Mouse (Mus musculus) hindbrain, embryonic 10.5 days (tissue): ENCODE data around the gene Nup85. TPM values are rescaled to one million over a fixed set of nuclear protein-coding genes. Genes with fewer than 3 reads are reported as not detected.
A peak's percentile ranks its signal among the peaks of the same experiment; 100 is the strongest.

Experiments used
- DNase-seq: peaks from one replicate; pipeline ENCODE4 v3.0.0-alpha.2; 2017; ENCODE audit warnings: low spot score
- H3K27ac ChIP-seq: fragments of 300-500 bp; sonication (generic); 2 replicates; pipeline ENCODE4 v1.5.1; 2016; ENCODE audit warnings: mild to moderate bottlenecking, moderate library complexity
- H3K27me3 ChIP-seq: fragments of 300-500 bp; sonication (generic); 2 replicates; pipeline ENCODE4 v1.6.1; 2016; ENCODE audit warnings: mild to moderate bottlenecking; ENCODE audit not compliant: poor library complexity, insufficient read depth, severe bottlenecking
- H3K36me3 ChIP-seq: fragments of 300-500 bp; sonication (generic); 2 replicates; pipeline ENCODE4 v1.6.1; 2016; ENCODE audit warnings: mild to moderate bottlenecking, moderate library complexity
- H3K4me1 ChIP-seq: fragments of 300-500 bp; sonication (generic); replicated peaks from 2 replicates; pipeline ENCODE4 v1.6.1; 2016; ENCODE audit warnings: mild to moderate bottlenecking
- H3K4me3 ChIP-seq: fragments of 300-500 bp; sonication (generic); 2 replicates; pipeline ENCODE4 v1.5.1; 2016; ENCODE audit warnings: mild to moderate bottlenecking, moderate library complexity
- H3K9me3 ChIP-seq: fragments of 300-500 bp; sonication (generic); 2 replicates; pipeline ENCODE4 v1.6.1; 2016; ENCODE audit warnings: mild to moderate bottlenecking, moderate library complexity
- WGBS: fragments of 180-500 bp; shearing (Covaris S2); methylation state at CpG from one replicate; pipeline ENCODE4 v1.1.7; 2016; 5-methylcytosine and 5-hydroxymethylcytosine counted together
- polyA plus RNA-seq: library from polyadenylated mRNA; unstranded; fragments of >200 nt; fragmentation: Nextera tagmentation; extraction: Ambion mirVana; gene quantifications from 2 replicates; pipeline ENCODE4 v1.2.1, GENCODE M21; 2016

Nup85 gene
- polyA plus RNA-seq, 1 experiment from 2014 or later, result 192 TPM

DNA sequence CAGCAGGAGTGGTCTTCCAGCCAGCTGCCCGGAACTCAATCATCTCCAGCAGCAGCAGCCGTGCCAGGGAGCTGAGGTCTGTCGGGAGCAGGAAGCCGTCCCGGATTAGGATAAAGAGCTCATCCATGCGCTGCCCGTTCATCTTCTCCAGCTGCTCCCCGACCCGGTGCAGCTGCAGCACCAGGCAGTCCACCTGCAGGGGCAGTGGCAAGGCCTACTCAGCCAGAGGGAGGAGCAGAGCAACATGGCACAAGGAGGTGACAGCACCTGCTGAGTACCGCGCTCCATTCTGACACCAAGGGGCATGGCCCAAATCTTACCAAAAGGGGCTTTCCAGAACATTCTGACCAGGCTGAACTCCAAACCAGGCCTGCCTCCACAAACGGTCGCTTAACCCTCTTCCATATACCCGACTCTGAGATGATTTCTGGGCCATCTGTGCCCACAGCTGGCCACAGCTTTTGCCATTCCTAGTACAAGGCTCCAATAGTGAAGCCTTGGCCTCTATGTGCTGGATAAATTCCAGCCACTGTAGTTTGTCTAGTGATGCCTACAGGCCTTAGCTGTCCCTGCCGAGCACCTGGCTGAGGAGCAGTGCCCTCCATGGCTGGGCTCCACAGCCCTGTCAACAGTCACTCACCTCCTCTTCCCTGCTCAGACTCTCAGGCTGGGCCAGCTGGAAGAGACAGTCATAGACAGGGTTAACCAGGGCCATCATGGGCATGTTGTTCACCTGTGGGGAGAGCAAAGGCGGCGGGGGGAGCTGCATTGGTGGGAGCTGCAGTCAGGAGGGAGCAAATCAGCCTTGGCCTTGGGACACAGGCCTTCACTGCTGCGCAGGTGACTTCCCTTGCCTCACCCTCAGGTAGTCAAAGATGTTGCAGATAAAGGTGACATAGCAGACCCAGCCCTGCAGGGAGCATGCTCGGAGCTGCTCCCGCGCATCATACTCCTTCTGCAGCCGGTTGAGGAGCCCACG is 44.5 kb downstream of the Nup85 start:
- no peak overlapping the region for H3K4me3 ChIP-seq
- peaks cover 49% of the 10 kb centered on the region for H3K36me3 ChIP-seq
- no peaks in the 10 kb centered on the region for H3K27me3 ChIP-seq
- WGBS, result 86% methylated on average over 23 of the region's 23 CpGs
- DNase-seq, result no peak
- no peak overlapping the region for H3K27ac ChIP-seq
- no peaks in the 10 kb centered on the region for H3K9me3 ChIP-seq
- H3K4me1 ChIP-seq, result peaks cover 46% of the 10 kb centered on the region

DNA sequence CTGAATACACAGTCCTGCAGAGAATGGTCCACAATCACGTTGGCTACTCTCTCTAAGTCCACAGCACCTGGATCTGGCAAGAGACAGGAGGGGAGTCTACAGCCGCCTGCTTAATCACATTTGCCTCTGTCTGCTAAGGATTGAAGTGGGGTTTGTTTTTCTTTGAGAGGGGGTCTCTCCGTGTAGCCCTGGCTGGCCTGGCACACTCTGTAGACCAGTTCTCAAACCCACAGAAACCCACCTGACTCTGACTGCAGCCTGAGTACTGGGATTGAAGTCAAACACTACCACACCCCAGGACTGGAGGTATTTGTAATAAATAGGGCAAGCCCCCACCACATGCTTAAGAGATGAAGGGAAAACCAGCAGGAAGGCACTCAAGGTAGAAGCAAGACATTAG is 45.3 kb downstream of the Nup85 start:
- 77% methylated on average over 3 of the region's 3 CpGs for WGBS
- Histone ChIP-seq H3K36me3 (peaks cover 50% of the 10 kb centered on the region), H3K27me3 (no peaks in the 10 kb centered on the region), H3K4me3 (no peak overlapping the region), H3K4me1 (peaks cover 39% of the 10 kb centered on the region), H3K9me3 (no peaks in the 10 kb centered on the region), H3K27ac (no peak overlapping the region)
- DNase-seq, result no peak

DNA sequence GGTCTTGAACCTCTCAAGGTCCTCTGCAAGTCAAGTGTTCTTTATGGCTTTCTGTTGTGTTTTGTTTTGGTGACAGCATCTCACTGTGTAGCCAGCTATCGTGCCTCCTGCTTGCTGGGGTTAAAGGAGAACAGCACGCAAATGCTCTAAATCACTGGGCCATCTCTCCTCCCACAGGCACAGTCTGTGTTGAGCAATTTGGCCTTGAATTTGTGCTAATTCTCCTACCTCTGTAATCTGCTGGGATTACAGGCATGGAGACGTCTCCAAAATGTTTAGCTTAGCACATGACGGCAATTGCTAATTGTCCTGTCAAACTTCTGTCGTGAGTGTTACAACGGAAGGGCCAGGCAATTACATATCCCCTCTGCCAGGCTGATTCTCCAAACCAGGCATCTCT is 46.9 kb downstream of the Nup85 start:
- Histone ChIP-seq H3K4me3 (no peak overlapping the region), H3K4me1 (peaks cover 28% of the 10 kb centered on the region), H3K27ac (no peak overlapping the region), H3K9me3 (no peaks in the 10 kb centered on the region), H3K27me3 (no peaks in the 10 kb centered on the region), H3K36me3 (peaks cover 53% of the 10 kb centered on the region)
- no peak for DNase-seq
- 89% methylated on average over 6 of the region's 6 CpGs for WGBS

DNA sequence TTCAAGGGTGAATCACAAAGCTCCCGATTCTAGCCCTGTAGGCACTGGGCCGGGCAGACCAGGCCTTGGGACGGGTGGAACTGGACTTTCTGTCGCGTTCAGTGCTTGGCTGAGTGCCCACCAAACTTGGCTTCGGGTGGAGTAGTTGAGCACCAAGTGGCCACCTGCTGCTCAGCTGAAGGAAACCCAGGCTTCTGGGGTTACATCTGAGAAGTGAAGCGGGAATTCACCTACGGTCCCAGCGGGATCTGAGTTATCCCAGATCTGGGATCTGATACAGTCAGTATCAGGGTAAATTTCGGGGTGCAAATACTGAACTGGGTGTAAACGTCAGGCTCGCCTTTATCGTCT is 47.8 kb downstream of the Nup85 start:
- no peaks in the 10 kb centered on the region for H3K27me3 ChIP-seq
- H3K4me3 ChIP-seq, result peak overlapping the region; percentile 73
- H3K9me3 ChIP-seq, result no peaks in the 10 kb centered on the region
- DNase-seq, result no peak
- peaks cover 28% of the 10 kb centered on the region for H3K4me1 ChIP-seq
- WGBS, result 2% methylated on average over 13 of the region's 13 CpGs
- H3K36me3 ChIP-seq, result peaks cover 46% of the 10 kb centered on the region
- H3K27ac ChIP-seq, result peak overlapping the region; percentile 90

- H3K4me1 ChIP-seq, result peaks cover 28% of the 10 kb centered on the region
- no peaks in the 10 kb centered on the region for H3K27me3 ChIP-seq
- peak; percentile 88 for DNase-seq
- peak within 1 kb of the TSS; percentile 73 for H3K4me3 ChIP-seq
- no peaks in the 10 kb centered on the region for H3K9me3 ChIP-seq
- H3K27ac ChIP-seq, result peak within 1 kb of the TSS; percentile 90
- WGBS, result under 1% methylated on average over 80 of the region's 80 CpGs
- H3K36me3 ChIP-seq, result peaks cover 46% of the 10 kb centered on the region
Observed at GRCm38 (mm10) chr11:115612410-115613137, 48.3 kb downstream of the Nup85 start, which contains the start of gene Mif4gd. Gene Mif4gd, minus strand, starts transcription at chr11:115612969.

GRCm38 (mm10) chr11:115613138-115613945 is 49.1 kb downstream of the Nup85 start:
- peak overlapping the region; percentile 90 for H3K27ac ChIP-seq

DNA sequence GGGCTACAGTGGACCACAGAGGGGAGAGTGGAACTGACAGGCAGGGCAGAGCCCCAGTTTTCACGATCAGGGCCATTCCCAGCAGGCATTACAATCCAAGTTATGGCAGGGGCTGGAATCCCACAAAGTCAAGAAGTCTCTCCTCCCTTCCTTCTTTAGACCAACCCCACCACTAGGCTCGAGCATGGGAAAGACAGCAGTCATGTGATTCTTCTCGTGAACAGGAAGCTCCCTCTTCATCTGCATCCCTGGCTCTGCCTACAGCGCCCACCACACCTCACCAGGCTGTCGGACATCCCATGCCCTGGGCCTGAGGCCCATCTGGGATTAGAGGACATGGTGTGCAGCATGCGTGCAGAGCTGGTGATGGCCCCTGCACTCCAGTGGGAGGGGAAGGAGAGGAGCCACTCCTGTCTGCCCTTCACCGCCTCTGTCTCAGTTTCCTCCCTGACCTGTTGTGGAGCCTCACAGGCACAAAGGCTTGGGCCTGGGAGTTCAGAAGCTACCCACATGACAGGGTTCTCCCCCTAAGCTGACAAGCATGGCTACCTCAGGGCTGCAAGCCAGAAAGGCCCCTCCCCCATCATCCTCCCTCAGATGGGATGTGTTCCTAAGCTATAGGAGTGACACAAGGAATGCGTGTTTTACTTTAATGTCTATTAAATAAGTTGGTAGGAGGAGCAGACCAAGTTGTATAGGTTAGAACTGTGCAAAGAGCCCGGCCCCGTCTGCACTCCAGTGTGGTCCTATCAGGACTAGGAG is 50.3 kb downstream of the Nup85 start:
- Histone ChIP-seq H3K27ac (no peak overlapping the region), H3K4me1 (peaks cover 28% of the 10 kb centered on the region), H3K36me3 (peaks cover 33% of the 10 kb centered on the region), H3K9me3 (no peaks in the 10 kb centered on the region), H3K4me3 (no peak overlapping the region), H3K27me3 (no peaks in the 10 kb centered on the region)
- no peak for DNase-seq
- 88% methylated on average over 10 of the region's 10 CpGs for WGBS

More at GRCm38 (mm10) chr11:115613138-115613945, 49.1 kb downstream of the Nup85 start:
- peaks cover 39% of the 10 kb centered on the region for H3K36me3 ChIP-seq
- no peaks in the 10 kb centered on the region for H3K27me3 ChIP-seq
- H3K9me3 ChIP-seq, result no peaks in the 10 kb centered on the region
- under 1% methylated on average over 16 of the region's 16 CpGs for WGBS
- H3K4me3 ChIP-seq, result peak overlapping the region; percentile 73
- peaks cover 28% of the 10 kb centered on the region for H3K4me1 ChIP-seq
- DNase-seq, result no peak

- Histone ChIP-seq H3K4me3 (no peak overlapping the region), H3K27me3 (no peaks in the 10 kb centered on the region), H3K9me3 (no peaks in the 10 kb centered on the region), H3K36me3 (peaks cover 36% of the 10 kb centered on the region), H3K27ac (peak overlapping the region; percentile 35; the same call in 1 of the 2 replicates), H3K4me1 (peaks cover 28% of the 10 kb centered on the region)
- DNase-seq, result no peak
- WGBS, result 87% methylated on average over 15 of the region's 15 CpGs
Observed at GRCm38 (mm10) chr11:115615108-115615825, 51.0 kb downstream of the Nup85 start.

DNA sequence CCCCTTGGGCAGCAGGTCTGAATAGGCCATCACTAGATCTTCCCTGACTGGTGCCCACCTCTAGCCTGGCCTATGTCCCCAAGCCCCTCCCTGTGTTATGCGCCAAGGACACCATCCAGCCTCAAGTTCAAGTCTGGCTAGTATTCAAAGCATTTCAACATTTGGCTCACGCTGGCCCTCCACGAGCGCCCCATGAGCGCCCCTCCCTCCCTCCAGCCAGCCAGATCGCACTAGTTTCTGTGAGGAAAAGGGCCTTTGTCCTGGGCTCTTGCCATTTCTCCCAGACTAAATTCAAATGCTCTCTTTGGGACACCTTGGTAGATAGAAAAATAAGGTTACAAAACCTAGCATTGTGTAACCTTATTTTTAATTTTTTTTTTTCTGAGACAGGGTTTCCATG is 51.6 kb downstream of the Nup85 start:
- Histone ChIP-seq H3K4me1 (peaks cover 28% of the 10 kb centered on the region), H3K27ac (no peak overlapping the region), H3K9me3 (no peaks in the 10 kb centered on the region), H3K27me3 (no peaks in the 10 kb centered on the region), H3K4me3 (no peak overlapping the region), H3K36me3 (peaks cover 42% of the 10 kb centered on the region)
- 91% methylated on average over 6 of the region's 6 CpGs for WGBS
- no peak for DNase-seq

- no peaks in the 10 kb centered on the region for H3K27me3 ChIP-seq
- WGBS, result 93% methylated on average over 7 of the region's 7 CpGs
- no peak overlapping the region for H3K27ac ChIP-seq
- no peaks in the 10 kb centered on the region for H3K9me3 ChIP-seq
- H3K4me3 ChIP-seq, result no peak overlapping the region
- peaks cover 47% of the 10 kb centered on the region for H3K36me3 ChIP-seq
- DNase-seq, result no peak
- peaks cover 25% of the 10 kb centered on the region for H3K4me1 ChIP-seq
Observed at GRCm38 (mm10) chr11:115616371-115616770, 52.1 kb downstream of the Nup85 start.

DNA sequence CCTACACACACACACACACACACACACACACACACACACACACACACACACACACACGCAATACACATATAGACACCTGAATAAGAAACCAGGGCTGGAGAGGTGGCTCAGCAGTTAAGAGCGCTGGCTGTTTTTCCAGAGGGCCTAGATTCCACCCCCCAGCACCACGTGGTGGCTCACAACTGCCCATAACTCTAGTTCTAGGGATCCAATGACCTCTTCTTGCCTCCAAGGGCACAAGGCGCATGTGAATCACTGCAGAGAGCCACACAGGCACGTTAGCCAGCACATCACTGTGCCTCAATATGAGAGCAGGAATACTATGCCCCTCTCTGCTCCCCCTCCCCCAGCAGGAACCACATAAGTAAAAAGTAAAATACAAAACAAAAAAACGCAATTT is 52.7 kb downstream of the Nup85 start:
- Histone ChIP-seq H3K9me3 (no peaks in the 10 kb centered on the region), H3K27me3 (no peaks in the 10 kb centered on the region), H3K36me3 (peaks cover 51% of the 10 kb centered on the region), H3K4me1 (peaks cover 19% of the 10 kb centered on the region), H3K4me3 (no peak overlapping the region), H3K27ac (no peak overlapping the region)
- WGBS, result 85% methylated on average over 6 of the region's 6 CpGs
- no peak for DNase-seq
